Mouse (Mus musculus) brain, embryonic 18.5 days (tissue): ENCODE data around the gene Hoxc4.

Experiments
- DNase-seq: peaks from one replicate; pipeline ENCODE4 v3.0.0-alpha.2; 2012; ENCODE audit warnings: low read depth, low spot score

The Hoxc4 gene

GRCm38 (mm10) chr15:103084944-103085343 lies 66.2 kb downstream of the Hoxc4 start:
- no peak for DNase-seq

- no peak for DNase-seq
Observed at GRCm38 (mm10) chr15:103085831-103086671, 67.3 kb downstream of the Hoxc4 start.
